Mouse (Mus musculus) midbrain, embryonic 15.5 days (tissue): ENCODE measurements around the gene Gm1123. TPM values are rescaled to one million over a fixed set of nuclear protein-coding genes. Genes with fewer than 3 reads are reported as not detected.

Source experiments
- ATAC-seq: fragments of 200-750 bp; cut with Nextera tagmentation; replicated peaks from 2 replicates; pipeline ENCODE4 v1.8.0; 2017; ENCODE audit warnings: moderate TSS enrichment
- H3K27ac ChIP-seq: fragments of 300-500 bp; sonication (generic); 2 replicates; pipeline ENCODE4 v1.5.1; 2015; ENCODE audit warnings: mild to moderate bottlenecking, inconsistent platforms
- H3K27me3 ChIP-seq: fragments of 300-500 bp; sonication (generic); replicated peaks from 2 replicates; pipeline ENCODE4 v1.6.1; 2015; ENCODE audit warnings: inconsistent platforms
- H3K36me3 ChIP-seq: fragments of 300-500 bp; sonication (generic); replicated peaks from 2 replicates; pipeline ENCODE4 v1.6.1; 2015; ENCODE audit warnings: inconsistent platforms
- H3K4me1 ChIP-seq: fragments of 300-500 bp; sonication (generic); 2 replicates; pipeline ENCODE4 v1.6.1; 2015; ENCODE audit warnings: inconsistent platforms
- H3K4me2 ChIP-seq: fragments of 300-500 bp; sonication (generic); 2 replicates; pipeline ENCODE4 v1.6.1; 2015; ENCODE audit warnings: inconsistent platforms, mild to moderate bottlenecking, moderate library complexity
- H3K4me3 ChIP-seq: fragments of 300-500 bp; sonication (generic); 2 replicates; pipeline ENCODE4 v1.5.1; 2015; ENCODE audit warnings: mild to moderate bottlenecking, inconsistent platforms
- H3K9ac ChIP-seq: fragments of 300-500 bp; sonication (generic); 2 replicates; pipeline ENCODE4 v1.6.1; 2015; ENCODE audit warnings: mild to moderate bottlenecking, inconsistent platforms
- H3K9me3 ChIP-seq: fragments of 300-500 bp; sonication (generic); 2 replicates; pipeline ENCODE4 v1.6.1; 2016; ENCODE audit warnings: inconsistent platforms
- WGBS: fragments of 180-500 bp; shearing (Covaris S2); methylation state at CpG from one replicate; pipeline ENCODE4 v1.1.7; 2015; ENCODE audit warnings: mixed read lengths; 5-methylcytosine and 5-hydroxymethylcytosine counted together
- polyA plus RNA-seq: library from polyadenylated mRNA; unstranded; fragments of >200 nt; fragmentation: Nextera tagmentation; extraction: Ambion mirVana; gene quantifications from 2 replicates; pipeline ENCODE4 v1.2.1, GENCODE M21; 2015

Gm1123 gene
- polyA plus RNA-seq, 1 experiment from 2014 or later = 0.18 TPM

DNA sequence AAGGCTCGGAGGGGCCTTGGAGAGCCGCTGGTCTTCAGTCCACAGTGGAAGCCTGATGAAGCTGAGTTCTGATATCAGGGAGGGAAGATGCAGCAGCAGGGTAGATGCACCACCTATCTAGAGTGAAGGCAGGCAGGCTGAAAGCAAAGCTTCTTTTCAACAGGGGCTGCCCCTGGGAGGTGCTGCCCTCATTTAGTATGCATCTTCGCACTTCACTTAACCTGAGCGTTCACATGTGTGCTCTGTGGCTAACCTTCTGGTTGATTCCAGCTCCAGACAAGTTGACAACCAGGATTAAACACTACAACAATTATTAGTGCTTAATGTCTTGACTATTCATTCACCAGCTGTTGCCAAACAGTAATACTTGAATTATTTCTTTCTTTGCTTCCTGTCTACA lies 41.4 kb downstream of the Gm1123 start:
- no peaks in the 10 kb centered on the region for H3K27me3 ChIP-seq
- peaks cover 12% of the 10 kb centered on the region for H3K36me3 ChIP-seq
- ATAC-seq = no peak
- no peak overlapping the region for H3K27ac ChIP-seq
- WGBS = 82% methylated on average over 4 of the region's 4 CpGs
- no peaks in the 10 kb centered on the region for H3K4me1 ChIP-seq
- no peak overlapping the region for H3K4me3 ChIP-seq
- H3K9me3 ChIP-seq = no peaks in the 10 kb centered on the region
- H3K4me2 ChIP-seq = no peak overlapping the region
- H3K9ac ChIP-seq = no peak overlapping the region

DNA sequence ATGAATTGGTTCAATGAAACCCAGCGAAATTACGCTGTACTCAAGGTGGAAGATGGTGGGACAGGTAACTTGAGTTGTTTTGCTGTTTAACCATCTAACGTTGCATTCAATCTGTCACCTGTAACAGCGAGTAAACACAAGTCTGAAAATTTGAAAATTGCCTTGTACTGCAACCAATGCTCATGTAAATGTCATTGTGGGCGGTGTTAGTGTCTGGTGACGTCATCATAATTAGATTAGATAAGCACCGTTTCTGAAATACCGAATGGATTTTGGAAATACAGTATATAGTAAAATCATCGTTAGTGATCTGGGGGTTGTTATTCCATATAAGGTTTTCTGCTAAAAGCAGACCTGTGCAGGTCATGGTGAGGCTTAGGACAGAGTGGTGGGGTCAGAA lies 48.4 kb downstream of the Gm1123 start:
- no peak for ATAC-seq
- Histone ChIP-seq H3K9ac (peak overlapping the region; percentile 82), H3K27me3 (peaks cover 12% of the 10 kb centered on the region), H3K4me3 (peak overlapping the region; percentile 93), H3K36me3 (no peaks in the 10 kb centered on the region), H3K27ac (peak overlapping the region; percentile 79), H3K4me2 (peak overlapping the region; percentile 60), H3K9me3 (no peaks in the 10 kb centered on the region), H3K4me1 (peaks cover 14% of the 10 kb centered on the region)
- 44% methylated on average over 9 of the region's 9 CpGs for WGBS

DNA sequence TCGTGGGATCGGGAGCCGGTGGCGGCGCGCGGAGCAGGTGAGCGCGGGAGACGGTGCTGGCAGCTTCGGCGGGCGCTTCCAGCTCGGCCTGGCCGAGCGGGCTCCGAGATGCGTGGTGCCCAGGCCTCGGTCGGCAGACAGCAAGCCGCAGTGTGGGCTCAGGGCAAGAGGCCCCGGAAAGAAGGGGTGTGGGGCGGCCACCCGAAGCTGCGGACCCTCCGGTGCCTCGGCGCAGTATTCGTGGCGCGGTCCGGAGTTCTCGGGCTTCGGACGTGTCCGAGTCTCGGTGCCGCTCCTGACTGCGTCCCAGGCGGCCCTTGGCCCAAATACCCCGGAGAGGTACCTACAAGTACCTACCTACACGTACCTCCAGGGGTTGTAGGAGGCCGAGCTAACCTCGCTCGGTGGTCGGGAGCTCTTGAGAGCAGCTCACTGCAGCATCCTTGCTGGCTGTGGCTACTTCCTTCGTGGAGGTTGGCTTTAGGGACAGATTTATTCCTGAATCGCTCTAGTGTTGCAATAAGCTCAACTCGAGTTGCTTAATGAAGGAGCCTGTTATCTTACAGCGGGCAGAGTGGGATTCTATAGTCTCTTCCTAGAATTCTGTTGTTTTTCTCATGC lies 48.9 kb downstream of the Gm1123 start:
- Histone ChIP-seq H3K4me2 (peak overlapping the region; percentile 60), H3K27ac (peak overlapping the region; percentile 79), H3K36me3 (no peaks in the 10 kb centered on the region), H3K9me3 (no peaks in the 10 kb centered on the region), H3K9ac (peak overlapping the region; percentile 82), H3K4me1 (peaks cover 14% of the 10 kb centered on the region), H3K27me3 (peaks cover 14% of the 10 kb centered on the region), H3K4me3 (peak overlapping the region; percentile 93)
- WGBS = under 1% methylated on average over 50 of the region's 50 CpGs
- peak; percentile 79 for ATAC-seq

DNA sequence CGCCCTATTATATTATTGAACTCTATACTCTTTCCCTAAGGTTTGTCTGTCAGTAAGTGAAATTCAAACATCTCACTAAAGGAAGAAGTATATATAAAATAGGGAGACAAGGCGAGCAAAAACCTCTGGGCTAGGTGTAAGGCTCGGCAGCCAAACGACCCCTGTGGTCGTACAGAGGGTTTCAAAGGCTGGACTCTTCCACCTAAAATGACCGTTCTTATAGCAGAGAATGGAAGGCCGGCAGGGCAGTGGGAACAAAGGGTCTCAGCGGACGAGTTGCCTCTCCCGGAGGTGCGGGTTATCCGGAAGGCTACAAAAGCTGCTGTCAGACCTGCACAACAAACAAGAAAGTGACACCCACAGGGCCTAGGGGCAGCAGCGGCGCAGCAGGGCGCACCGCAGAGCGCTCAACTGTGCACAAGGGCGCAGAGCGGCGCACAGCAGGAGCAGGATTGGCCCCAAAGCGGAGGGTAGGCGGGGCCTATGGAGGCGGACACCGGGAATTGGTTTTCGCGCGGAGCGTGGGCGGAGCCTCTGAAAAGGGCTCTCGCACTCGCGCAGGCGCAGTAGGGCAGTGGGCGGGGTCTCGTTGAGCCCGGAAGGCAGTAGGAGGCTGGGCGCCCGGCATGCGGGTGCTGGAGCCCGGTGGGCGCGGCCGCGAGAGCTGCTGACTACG lies 49.6 kb downstream of the Gm1123 start, which contains the start of gene Faim:
TSS of gene Faim (plus strand) at position 574 of the 676 bp plus-strand sequence.
- peak within 1 kb of the TSS; percentile 93 for H3K4me3 ChIP-seq
- H3K36me3 ChIP-seq = no peaks in the 10 kb centered on the region
- H3K4me2 ChIP-seq = peak within 1 kb of the TSS; percentile 60
- peak within 1 kb of the TSS; percentile 82 for H3K9ac ChIP-seq
- ATAC-seq = peak; percentile 98
- no peaks in the 10 kb centered on the region for H3K9me3 ChIP-seq
- 2% methylated on average over 42 of the region's 45 CpGs for WGBS
- peak within 1 kb of the TSS; percentile 79 for H3K27ac ChIP-seq
- H3K27me3 ChIP-seq = peaks cover 14% of the 10 kb centered on the region
- peaks cover 14% of the 10 kb centered on the region for H3K4me1 ChIP-seq

DNA sequence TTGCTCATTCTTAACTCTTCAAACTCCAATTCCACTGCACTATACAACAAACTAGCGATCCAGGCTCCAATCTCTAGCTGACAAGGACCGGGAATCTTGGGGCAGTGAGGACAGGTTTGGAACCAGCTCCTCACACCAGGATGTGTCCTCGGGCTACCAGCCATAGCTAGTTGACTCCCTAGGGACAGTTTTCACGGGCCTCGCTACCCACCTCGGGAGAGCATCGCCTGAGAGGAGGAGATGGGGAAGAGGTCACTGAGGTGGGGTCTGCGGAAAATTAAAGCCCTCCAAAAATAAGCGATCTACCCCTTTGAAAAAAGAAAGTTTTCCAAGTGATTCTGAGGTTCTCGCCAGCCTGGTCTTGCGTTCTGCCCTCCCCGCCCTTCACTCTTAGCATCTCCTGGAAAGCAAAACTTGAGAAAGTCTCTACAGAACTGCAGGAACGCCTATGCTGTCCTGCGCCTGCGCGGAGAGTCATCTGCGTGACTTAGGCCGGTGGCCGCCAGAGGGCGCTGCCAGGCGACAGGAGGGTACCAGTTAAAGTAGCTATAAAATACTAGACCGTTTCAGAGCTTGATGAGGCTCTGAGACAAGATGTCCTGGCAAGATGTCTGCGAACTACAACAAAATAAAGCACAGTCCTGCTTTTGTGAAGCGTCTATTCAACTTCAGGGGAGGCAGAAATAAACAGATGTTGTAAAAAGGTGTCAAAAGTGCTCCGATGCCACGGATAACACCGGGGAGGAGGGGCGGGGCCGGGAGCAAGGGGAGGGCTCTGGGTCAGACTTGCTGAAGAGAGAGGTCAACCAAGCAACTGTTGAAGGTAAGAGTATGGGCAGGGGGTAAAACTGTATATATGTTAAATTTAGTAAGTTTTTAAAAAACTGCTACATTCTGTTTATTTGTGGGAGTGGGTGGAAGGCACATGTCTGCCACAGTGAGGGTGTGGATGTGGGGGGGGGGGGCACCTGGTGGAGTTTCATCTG lies 55.8 kb downstream of the Gm1123 start:
- ATAC-seq = peak; percentile 76
- H3K4me3 ChIP-seq = peak overlapping the region; percentile 23
- no peak overlapping the region for H3K9ac ChIP-seq
- 6% methylated on average over 29 of the region's 29 CpGs for WGBS
- no peak overlapping the region for H3K27ac ChIP-seq
- H3K4me1 ChIP-seq = peaks cover 4% of the 10 kb centered on the region; the same call in 1 of the 2 replicates
- peak overlapping the region; percentile 45 for H3K4me2 ChIP-seq
- H3K27me3 ChIP-seq = peaks cover 42% of the 10 kb centered on the region
- no peaks in the 10 kb centered on the region for H3K36me3 ChIP-seq
- H3K9me3 ChIP-seq = no peaks in the 10 kb centered on the region

DNA sequence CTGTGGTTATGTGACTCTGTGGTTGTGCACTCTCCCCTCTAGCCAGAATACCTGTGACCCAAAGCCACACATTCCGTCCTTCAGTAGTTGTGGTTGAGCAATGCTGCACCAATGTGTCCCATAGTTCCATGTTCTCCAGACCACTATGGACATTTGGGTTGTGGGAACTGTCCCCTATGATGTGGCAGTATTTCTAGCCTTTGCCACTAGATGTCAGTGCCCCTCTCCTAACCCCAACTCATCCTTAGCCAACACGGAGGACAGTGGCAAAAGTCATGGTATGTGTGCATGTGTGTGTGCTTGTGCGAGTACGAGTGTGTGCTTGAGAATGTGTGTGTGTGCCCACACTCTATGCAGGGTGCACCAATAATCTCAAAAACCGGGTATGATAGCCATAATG lies 59.0 kb downstream of the Gm1123 start:
- peaks cover 10% of the 10 kb centered on the region for H3K4me1 ChIP-seq
- no peak overlapping the region for H3K4me3 ChIP-seq
- no peak overlapping the region for H3K27ac ChIP-seq
- no peak overlapping the region for H3K9ac ChIP-seq
- H3K4me2 ChIP-seq = no peak overlapping the region
- WGBS = 45% methylated on average over 5 of the region's 5 CpGs
- H3K27me3 ChIP-seq = peaks cover 57% of the 10 kb centered on the region
- H3K9me3 ChIP-seq = no peaks in the 10 kb centered on the region
- ATAC-seq = no peak
- no peaks in the 10 kb centered on the region for H3K36me3 ChIP-seq

DNA sequence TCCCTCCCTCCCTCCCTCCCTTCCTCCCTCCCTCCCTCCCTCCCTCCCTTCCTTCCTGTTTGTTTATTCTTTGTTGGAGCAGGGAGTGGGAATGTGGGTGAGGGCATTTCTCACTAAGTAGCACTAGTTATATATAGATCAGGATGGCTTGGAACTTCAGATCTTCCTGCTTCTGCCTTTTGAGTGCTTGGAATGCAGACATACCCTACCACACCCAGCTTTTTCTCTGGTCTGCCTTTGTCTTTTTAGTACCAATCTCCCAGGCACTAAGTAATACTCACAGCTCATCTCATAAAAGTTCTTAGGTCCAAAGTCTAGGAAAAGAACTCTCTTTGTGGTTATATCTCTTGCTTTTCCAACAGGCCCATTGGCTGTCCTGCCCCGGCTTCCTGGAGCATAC lies 59.4 kb downstream of the Gm1123 start:
- WGBS = 92% methylated on average over 1 of the region's 1 CpGs
- Histone ChIP-seq H3K9ac (no peak overlapping the region), H3K27me3 (peaks cover 60% of the 10 kb centered on the region)

DNA sequence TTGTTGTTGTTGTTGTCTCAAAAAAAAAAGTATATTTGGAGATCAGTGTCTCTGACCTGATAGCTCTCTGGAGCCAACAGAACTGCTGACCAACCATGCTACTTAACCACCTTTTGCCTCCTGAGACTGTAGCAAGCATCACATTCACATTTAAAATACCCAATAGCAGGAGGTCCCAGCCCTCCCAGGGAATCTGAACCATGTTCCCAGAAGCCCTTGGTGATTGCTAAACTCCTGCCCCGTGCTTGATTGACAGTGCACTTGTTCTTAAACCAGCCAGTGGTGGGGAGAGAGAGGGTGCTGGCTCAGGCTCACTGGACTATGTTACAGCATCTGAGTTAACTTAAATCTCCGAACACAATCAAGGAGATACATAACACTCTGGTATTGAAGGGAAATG lies 60.6 kb downstream of the Gm1123 start:
- no peak for ATAC-seq
- WGBS = 30% methylated on average over 2 of the region's 2 CpGs
- Histone ChIP-seq H3K9ac (no peak overlapping the region), H3K27me3 (peaks cover 69% of the 10 kb centered on the region), H3K4me3 (no peak overlapping the region), H3K4me2 (no peak overlapping the region), H3K9me3 (no peaks in the 10 kb centered on the region), H3K36me3 (no peaks in the 10 kb centered on the region), H3K4me1 (peaks cover 8% of the 10 kb centered on the region), H3K27ac (no peak overlapping the region)

More for the DNA sequence above, 59.4 kb downstream of the Gm1123 start:
- Histone ChIP-seq H3K9me3 (no peaks in the 10 kb centered on the region), H3K4me2 (no peak overlapping the region), H3K4me1 (peaks cover 10% of the 10 kb centered on the region), H3K27ac (no peak overlapping the region), H3K36me3 (no peaks in the 10 kb centered on the region), H3K4me3 (no peak overlapping the region)
- ATAC-seq = no peak

DNA sequence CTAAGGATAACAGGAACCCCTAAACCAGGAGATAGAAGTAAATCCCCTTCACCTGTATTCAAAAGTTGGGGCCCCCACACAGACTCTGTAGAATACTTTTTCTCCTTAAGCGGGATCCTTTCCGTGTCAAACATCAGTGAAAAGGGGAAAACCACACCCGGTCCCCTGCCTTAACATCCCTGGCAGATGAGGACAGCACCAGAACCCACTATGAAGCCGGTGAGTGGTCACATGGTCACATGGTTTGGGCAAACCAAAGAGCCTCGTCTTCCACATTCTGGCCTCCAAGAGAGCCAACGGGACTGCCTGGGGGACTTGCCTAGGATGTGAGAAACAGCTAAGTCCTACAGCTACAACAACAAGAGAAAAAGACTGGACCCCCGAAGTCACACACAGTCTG lies 62.0 kb downstream of the Gm1123 start:
- peaks cover 82% of the 10 kb centered on the region for H3K27me3 ChIP-seq
- no peaks in the 10 kb centered on the region for H3K36me3 ChIP-seq
- 3% methylated on average over 7 of the region's 7 CpGs for WGBS
- ATAC-seq = no peak
- peaks cover 6% of the 10 kb centered on the region for H3K4me1 ChIP-seq
- H3K4me3 ChIP-seq = 0 out of 2 replicates have a peak overlapping the region, but pooled peaks have one; percentile 28
- no peak overlapping the region for H3K9ac ChIP-seq
- no peak overlapping the region for H3K27ac ChIP-seq
- H3K9me3 ChIP-seq = no peaks in the 10 kb centered on the region
- H3K4me2 ChIP-seq = peak overlapping the region; percentile 47

DNA sequence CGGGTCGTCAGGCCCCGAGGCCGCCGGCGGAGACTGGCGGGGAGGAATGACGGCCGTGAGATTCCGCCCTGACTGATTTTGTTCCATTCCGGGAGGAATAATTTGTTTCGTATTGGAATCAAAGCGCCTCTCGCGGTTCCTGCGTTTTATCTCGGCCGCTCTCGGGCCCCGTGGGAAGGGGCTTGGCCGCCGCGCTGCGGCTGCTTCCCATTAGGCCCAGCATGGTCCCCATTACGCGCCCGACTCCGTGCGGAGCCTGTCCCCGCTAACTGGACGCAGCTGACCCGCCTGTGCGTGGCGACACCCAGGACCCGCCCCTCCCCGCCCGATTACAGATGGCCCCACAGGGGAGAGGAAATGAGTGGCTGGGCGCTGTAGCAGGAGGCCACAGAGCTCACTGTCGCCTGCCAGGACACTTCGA lies 62.4 kb downstream of the Gm1123 start:
- Histone ChIP-seq H3K9me3 (no peaks in the 10 kb centered on the region), H3K27me3 (peaks cover 83% of the 10 kb centered on the region), H3K9ac (no peak overlapping the region), H3K4me3 (peak overlapping the region; percentile 28), H3K36me3 (no peaks in the 10 kb centered on the region), H3K4me2 (peak overlapping the region; percentile 47), H3K4me1 (peaks cover 6% of the 10 kb centered on the region), H3K27ac (no peak overlapping the region)
- no peak for ATAC-seq
- WGBS = under 1% methylated on average over 40 of the region's 40 CpGs

DNA sequence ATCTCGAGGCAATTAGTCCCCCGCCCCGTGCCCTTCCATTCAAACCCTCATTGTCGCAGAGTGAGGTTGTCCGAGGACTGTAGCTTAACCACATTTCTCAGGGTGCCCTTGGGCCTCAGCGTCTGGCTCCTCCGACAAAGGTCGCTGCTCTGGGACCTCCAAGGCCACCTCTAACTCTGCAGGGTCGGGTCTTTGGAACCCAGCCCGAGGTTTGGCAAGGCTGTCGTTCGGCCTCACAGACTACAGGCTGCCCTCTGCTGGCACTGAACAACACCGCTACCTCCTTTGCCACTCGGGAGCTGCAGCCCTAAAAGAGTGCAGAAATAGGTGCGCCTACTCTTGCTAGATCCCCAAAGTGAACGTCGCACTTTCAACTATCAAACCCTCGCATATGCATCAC lies 70.4 kb downstream of the Gm1123 start:
- H3K27me3 ChIP-seq = peaks cover 80% of the 10 kb centered on the region
- 2% methylated on average over 18 of the region's 18 CpGs for whole genome bisulfite sequencing
- no peak overlapping the region for H3K27ac ChIP-seq
- H3K9me3 ChIP-seq = no peaks in the 10 kb centered on the region
- H3K36me3 ChIP-seq = no peaks in the 10 kb centered on the region
- ATAC-seq = no peak
- H3K4me3 ChIP-seq = no peak overlapping the region
- H3K4me2 ChIP-seq = no peak overlapping the region
- H3K9ac ChIP-seq = no peak overlapping the region
- H3K4me1 ChIP-seq = no peaks in the 10 kb centered on the region

DNA sequence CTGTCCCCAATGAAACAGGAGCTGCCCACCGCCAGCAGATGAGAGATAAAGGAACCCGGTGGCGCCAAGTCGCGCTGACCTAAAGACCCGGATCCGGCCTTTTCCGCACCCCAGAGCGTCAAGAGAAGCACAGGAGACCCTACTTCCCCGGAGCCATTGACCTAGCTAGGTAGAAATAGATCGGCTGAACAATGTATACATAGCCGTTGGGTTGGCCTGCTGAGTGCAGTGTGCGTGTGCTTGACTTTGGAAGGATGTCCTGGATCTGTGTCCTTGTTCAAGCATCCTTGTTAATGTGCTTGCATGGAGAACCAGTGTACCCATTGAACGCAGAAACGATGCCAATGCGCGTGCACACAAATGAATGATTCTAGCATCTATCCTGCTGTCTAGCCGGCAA lies 71.9 kb downstream of the Gm1123 start:
- 5% methylated on average over 18 of the region's 18 CpGs for WGBS

More for the DNA sequence above, 71.9 kb downstream of the Gm1123 start:
- Histone ChIP-seq H3K4me2 (no peak overlapping the region), H3K4me1 (no peaks in the 10 kb centered on the region), H3K27me3 (peaks cover 80% of the 10 kb centered on the region), H3K27ac (no peak overlapping the region), H3K9ac (no peak overlapping the region), H3K9me3 (no peaks in the 10 kb centered on the region), H3K36me3 (no peaks in the 10 kb centered on the region), H3K4me3 (no peak overlapping the region)
- ATAC-seq = no peak
